Mouse (Mus musculus) liver, embryonic 11.5 days (tissue): ENCODE measurements around the gene Oas2. TPM values are rescaled to one million over a fixed set of nuclear protein-coding genes. Genes with fewer than 3 reads are reported as not detected.

ENCODE experiments used
- ATAC-seq: fragments of 200-750 bp; cut with Nextera tagmentation; replicated peaks from 2 replicates; pipeline ENCODE4 v1.8.0; 2017; ENCODE audit warnings: moderate number of reproducible peaks, mild to moderate bottlenecking, moderate TSS enrichment, moderate library complexity; ENCODE audit not compliant: low FRiP score
- DNase-seq: peaks from one replicate; pipeline ENCODE4 v3.0.0-alpha.2; 2017; ENCODE audit warnings: low spot score
- H3K27ac ChIP-seq: fragments of 300-500 bp; sonication (generic); 2 replicates; pipeline ENCODE4 v1.5.1; 2014; ENCODE audit warnings: mild to moderate bottlenecking, low read depth, low read length, control low read depth
- H3K27me3 ChIP-seq: fragments of 300-500 bp; sonication (generic); replicated peaks from 2 replicates; pipeline ENCODE4 v1.6.1; 2014; ENCODE audit warnings: low read length, mixed read lengths; ENCODE audit not compliant: control insufficient read depth, insufficient read depth
- H3K36me3 ChIP-seq: fragments of 300-500 bp; sonication (generic); 2 replicates; pipeline ENCODE4 v1.6.1; 2014; ENCODE audit warnings: mild to moderate bottlenecking, low read length, moderate library complexity, mixed read lengths; ENCODE audit not compliant: control insufficient read depth, insufficient read depth
- H3K4me1 ChIP-seq: fragments of 300-500 bp; sonication (generic); replicated peaks from 2 replicates; pipeline ENCODE4 v1.6.1; 2014; ENCODE audit warnings: low read length, mixed read lengths; ENCODE audit not compliant: control insufficient read depth, insufficient read depth
- H3K4me2 ChIP-seq: fragments of 300-500 bp; sonication (generic); 2 replicates; pipeline ENCODE4 v1.6.1; 2014; ENCODE audit warnings: mild to moderate bottlenecking, control low read depth, moderate library complexity
- H3K4me3 ChIP-seq: fragments of 300-500 bp; sonication (generic); 2 replicates; pipeline ENCODE4 v1.5.1; 2014; ENCODE audit warnings: low read depth, low read length, control low read depth
- H3K9ac ChIP-seq: fragments of 300-500 bp; sonication (generic); 2 replicates; pipeline ENCODE4 v1.6.1; 2014; ENCODE audit warnings: low read depth, low read length, control low read depth
- H3K9me3 ChIP-seq: fragments of 300-500 bp; sonication (generic); 2 replicates; pipeline ENCODE4 v1.6.1; 2016; ENCODE audit warnings: low read length, inconsistent platforms, mixed read lengths; ENCODE audit not compliant: control insufficient read depth
- WGBS: fragments of 180-500 bp; shearing (Covaris S2); extraction: QIAGEN DNeasy Blood & Tissue Kit; methylation state at CpG from one replicate; pipeline ENCODE4 v1.1.7; 2014; 5-methylcytosine and 5-hydroxymethylcytosine counted together
- polyA plus RNA-seq: library from polyadenylated mRNA; unstranded; fragments of >200 nt; fragmentation: Nextera tagmentation; extraction: Ambion mirVana; gene quantifications from 2 replicates; pipeline ENCODE4 v1.2.1, GENCODE M21; 2014

The Oas2 gene
- polyA plus RNA-seq, 1 experiment from 2014 or later = 0.29 TPM

DNA sequence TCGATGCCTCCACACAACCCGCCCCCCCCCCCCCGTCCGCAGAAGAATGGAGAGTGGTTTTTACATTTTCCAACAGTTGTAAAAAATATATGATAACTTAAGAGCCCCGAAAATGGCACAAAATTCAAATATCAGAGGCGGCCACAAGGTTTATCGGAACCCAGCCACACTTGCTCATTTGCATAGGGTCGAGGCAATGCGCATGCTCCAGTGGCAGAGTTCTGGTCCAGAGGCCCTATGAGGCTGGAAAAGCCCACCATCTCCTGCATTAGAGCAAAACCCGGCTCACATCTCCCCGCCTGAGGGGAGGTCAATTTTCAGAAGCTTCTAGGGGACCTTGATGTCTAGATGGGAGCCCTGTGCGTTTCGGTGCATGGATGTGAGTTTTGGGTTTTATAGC, 42.7 kb downstream of the Oas2 start:
- Histone ChIP-seq H3K27ac (no peak overlapping the region), H3K27me3 (peaks cover 64% of the 10 kb centered on the region), H3K4me3 (no peak overlapping the region), H3K4me2 (peak overlapping the region; percentile 35; the same call in 1 of the 2 replicates), H3K9ac (no peak overlapping the region), H3K36me3 (no peaks in the 10 kb centered on the region), H3K4me1 (peaks cover 10% of the 10 kb centered on the region; the same call in 1 of the 2 replicates), H3K9me3 (no peaks in the 10 kb centered on the region)
- 47% methylated on average over 13 of the region's 13 CpGs for WGBS
- DNase-seq = no peak
- ATAC-seq = no peak

DNA sequence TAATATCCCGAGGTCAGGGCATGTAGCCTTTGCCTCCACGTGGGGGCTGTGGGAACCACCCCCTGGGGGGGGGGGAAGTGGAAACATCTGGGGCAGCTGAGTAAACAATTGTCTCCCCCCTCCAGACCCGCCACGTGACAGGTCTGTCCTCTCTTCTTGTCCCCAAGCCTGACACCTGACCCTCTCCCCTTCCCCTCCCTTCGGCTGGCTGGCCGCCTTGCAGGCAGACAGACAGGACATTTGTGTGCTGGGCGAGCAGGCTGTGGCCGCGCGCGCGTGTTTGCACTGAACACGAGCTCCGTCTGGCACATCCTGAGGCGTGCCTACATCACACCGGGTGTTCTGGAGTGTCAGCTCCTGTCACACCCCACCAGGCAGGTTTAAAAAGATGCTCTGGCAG, 43.1 kb downstream of the Oas2 start:
- DNase-seq = no peak
- no peak; the same call in 1 of the 2 replicates for ATAC-seq
- Histone ChIP-seq H3K9me3 (no peaks in the 10 kb centered on the region), H3K4me2 (peak overlapping the region; percentile 35; the same call in 1 of the 2 replicates), H3K4me3 (no peak overlapping the region), H3K4me1 (peaks cover 10% of the 10 kb centered on the region; the same call in 1 of the 2 replicates), H3K27me3 (peaks cover 63% of the 10 kb centered on the region), H3K9ac (no peak overlapping the region), H3K36me3 (no peaks in the 10 kb centered on the region), H3K27ac (no peak overlapping the region)
- WGBS = 14% methylated on average over 16 of the region's 16 CpGs

DNA sequence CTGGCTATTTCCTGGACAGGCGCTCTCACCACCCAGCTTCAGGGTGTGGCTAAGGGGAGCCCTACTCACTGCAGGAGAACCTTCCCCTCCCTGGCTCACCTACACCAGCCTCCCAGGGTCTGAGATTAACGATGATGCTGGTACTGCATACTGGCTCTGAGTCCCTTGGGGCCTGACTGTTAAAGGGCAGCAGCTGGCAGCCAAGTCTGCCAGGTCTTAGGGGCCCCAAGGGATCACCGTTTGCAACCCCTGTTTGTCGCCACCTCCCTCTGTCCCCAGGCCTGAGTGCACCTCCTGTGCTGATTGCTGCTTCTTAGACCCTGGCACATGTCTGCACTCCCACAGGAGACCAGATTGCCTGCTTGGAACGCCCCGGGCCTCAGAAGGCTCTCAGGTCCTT, 45.2 kb downstream of the Oas2 start:
- 55% methylated on average over 6 of the region's 6 CpGs for WGBS
- ATAC-seq (no peak), DNase-seq (no peak)
- Histone ChIP-seq H3K36me3 (no peaks in the 10 kb centered on the region), H3K4me2 (no peak overlapping the region), H3K27me3 (peaks cover 41% of the 10 kb centered on the region), H3K27ac (no peak overlapping the region), H3K9me3 (no peaks in the 10 kb centered on the region), H3K4me1 (0 out of 2 replicates have a peak, but pooled peaks cover 2% of the 10 kb centered on the region), H3K9ac (no peak overlapping the region), H3K4me3 (no peak overlapping the region)

DNA sequence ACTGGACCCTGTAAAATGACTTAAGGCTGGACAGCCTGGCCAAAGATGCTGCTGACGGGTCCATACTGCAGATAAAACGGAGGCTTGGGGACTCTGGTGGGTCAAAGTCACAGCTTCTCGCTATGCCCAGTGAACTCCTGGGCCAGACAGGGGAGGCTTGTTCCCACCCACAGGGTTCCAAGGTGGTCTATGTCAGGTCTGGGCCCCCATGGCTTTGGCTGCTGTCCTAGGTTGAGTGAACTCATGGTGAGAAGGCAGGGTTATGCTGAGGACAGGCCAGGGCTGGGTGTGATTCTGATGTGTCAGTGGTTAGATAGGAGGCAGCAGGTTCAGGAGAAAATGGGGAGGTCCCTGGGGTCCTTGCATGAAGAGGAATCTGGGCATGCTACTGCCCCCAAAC, 46.0 kb downstream of the Oas2 start:
- Histone ChIP-seq H3K9me3 (no peaks in the 10 kb centered on the region), H3K4me2 (no peak overlapping the region), H3K36me3 (no peaks in the 10 kb centered on the region), H3K9ac (no peak overlapping the region), H3K27ac (no peak overlapping the region), H3K4me1 (0 out of 2 replicates have a peak, but pooled peaks cover 2% of the 10 kb centered on the region), H3K4me3 (no peak overlapping the region), H3K27me3 (peaks cover 34% of the 10 kb centered on the region)
- DNase-seq (no peak), ATAC-seq (no peak)
- WGBS = 74% methylated on average over 3 of the region's 3 CpGs

DNA sequence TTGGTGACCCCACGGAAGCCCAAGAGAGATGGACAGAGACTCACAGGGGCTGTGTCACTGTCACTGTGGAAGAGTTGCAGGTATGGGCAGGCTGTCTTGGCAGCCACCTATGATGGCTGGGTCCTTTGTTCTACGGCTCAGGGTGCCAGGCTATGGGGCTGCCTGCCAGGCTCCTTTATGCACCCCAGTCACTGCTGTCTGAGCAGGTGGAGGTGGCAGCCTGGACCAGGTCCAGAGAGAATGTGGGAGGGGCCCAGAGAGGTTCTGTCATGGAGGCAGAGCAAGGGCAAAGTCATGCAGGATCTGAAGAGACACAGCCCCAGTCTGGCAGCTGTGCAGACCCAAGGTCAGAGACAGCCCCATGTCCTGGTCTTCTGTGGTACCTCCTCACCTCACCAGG, 46.7 kb downstream of the Oas2 start:
- no peak overlapping the region for H3K4me2 ChIP-seq
- H3K4me3 ChIP-seq = no peak overlapping the region
- ATAC-seq = no peak
- H3K27me3 ChIP-seq = peaks cover 32% of the 10 kb centered on the region
- 0 out of 2 replicates have a peak, but pooled peaks cover 2% of the 10 kb centered on the region for H3K4me1 ChIP-seq
- H3K36me3 ChIP-seq = no peaks in the 10 kb centered on the region
- H3K27ac ChIP-seq = no peak overlapping the region
- H3K9ac ChIP-seq = no peak overlapping the region
- DNase-seq = no peak
- WGBS = 69% methylated on average over 2 of the region's 2 CpGs
- no peaks in the 10 kb centered on the region for H3K9me3 ChIP-seq

DNA sequence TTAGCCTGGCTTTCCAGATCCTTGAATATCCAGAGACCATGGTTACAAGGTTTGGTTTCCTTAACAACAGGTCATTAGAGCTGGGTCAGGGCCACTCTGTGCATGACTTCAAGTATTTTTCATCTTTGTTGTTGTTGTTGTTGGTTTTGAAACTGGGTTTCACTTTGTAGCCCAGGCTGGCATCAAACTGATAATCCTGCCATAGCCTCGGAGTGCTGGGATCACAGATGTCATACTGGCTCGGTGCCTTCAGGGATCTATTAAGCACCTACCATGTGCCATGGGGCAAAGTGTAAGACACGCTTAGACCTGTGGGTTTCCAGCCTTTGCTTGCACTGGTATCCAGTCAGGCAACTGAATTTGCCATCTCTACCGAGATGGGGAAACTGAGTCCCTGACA, 47.2 kb downstream of the Oas2 start:
- Histone ChIP-seq H3K4me1 (0 out of 2 replicates have a peak, but pooled peaks cover 2% of the 10 kb centered on the region), H3K9ac (no peak overlapping the region), H3K9me3 (no peaks in the 10 kb centered on the region), H3K4me2 (no peak overlapping the region), H3K36me3 (no peaks in the 10 kb centered on the region), H3K27me3 (peaks cover 33% of the 10 kb centered on the region), H3K27ac (no peak overlapping the region), H3K4me3 (no peak overlapping the region)
- 69% methylated on average over 4 of the region's 4 CpGs for WGBS
- ATAC-seq (no peak), DNase-seq (no peak)

DNA sequence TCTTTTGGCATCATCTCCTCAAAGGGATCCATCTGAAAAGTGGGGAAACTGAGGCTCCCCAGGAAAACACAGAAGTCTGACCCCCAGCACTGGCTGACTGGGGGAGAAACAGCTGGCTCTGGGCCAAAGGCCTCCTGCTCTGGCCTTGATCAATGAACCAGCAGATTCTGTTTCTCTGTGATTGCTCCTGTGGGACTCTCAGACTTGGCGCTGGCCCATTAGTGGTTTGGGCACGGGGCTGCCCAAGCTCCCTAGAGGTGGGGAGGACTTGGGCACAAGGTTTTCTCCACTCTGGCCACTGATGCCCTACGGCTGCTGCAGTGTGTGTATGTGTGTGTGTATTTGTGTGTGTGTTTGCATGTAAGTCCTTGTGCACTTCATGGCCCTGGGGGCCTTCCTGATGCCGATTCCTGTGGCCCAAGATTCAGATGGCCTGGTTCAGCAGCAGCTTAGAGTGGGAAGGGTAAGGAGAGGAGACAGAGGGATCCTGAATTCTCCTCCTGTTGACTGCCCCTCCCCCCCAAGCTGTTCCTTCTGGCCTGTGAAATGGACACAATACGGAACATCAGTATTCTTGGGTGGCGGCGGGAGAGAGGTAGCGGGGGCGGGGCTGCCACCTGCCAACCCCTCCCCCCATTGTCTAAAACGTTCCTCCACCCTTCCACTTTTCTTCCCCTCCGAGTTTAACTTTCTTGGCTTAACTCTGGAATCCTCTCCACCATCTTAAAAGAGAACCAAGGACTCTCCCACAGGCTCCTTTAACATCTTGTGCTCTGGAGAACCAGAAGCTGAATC, 48.5 kb downstream of the Oas2 start:
- Histone ChIP-seq H3K4me2 (no peak overlapping the region), H3K4me1 (no peaks in the 10 kb centered on the region), H3K27me3 (peaks cover 32% of the 10 kb centered on the region), H3K9ac (no peak overlapping the region), H3K27ac (no peak overlapping the region), H3K9me3 (no peaks in the 10 kb centered on the region), H3K4me3 (no peak overlapping the region), H3K36me3 (no peaks in the 10 kb centered on the region)
- DNase-seq = no peak
- WGBS = 62% methylated on average over 11 of the region's 11 CpGs
- ATAC-seq = no peak

DNA sequence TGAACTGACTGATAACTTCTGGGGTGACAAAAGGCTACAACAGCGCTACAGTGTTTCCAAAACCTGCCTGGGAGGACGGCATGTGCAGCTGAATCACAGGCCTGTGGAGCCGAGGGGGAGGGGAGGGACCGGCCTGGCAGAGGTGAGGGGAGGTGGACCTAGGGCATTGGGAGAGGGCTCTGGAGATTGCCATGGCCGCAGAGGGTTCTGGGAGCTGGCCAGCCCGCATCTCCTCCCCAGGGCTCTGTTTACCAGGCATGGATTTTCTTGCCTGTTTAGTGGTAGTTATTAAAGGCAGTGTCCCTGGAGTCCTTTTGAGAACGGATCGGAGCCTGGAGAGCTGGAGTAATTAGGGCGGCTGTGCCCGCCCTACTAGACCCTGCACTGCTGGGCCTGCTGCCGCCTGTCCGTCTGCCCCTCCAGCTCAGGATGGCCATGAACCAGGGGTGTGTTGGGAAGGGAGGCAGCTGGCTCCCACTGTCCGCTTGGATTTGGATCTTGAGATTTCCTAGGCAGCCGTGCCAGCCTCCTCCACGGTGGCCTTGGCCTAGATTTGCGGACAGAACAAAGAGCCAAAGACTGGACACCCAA, 50.8 kb downstream of the Oas2 start:
- no peak overlapping the region for H3K27ac ChIP-seq
- H3K9ac ChIP-seq = no peak overlapping the region
- no peak overlapping the region for H3K4me2 ChIP-seq
- H3K4me3 ChIP-seq = no peak overlapping the region
- DNase-seq (no peak), ATAC-seq (no peak)
- 54% methylated on average over 16 of the region's 16 CpGs for WGBS
- H3K36me3 ChIP-seq = no peaks in the 10 kb centered on the region
- peaks cover 49% of the 10 kb centered on the region for H3K27me3 ChIP-seq
- H3K9me3 ChIP-seq = no peaks in the 10 kb centered on the region
- no peaks in the 10 kb centered on the region; the same call in 1 of the 2 replicates for H3K4me1 ChIP-seq
